Mouse (Mus musculus): ENCODE data around the gene Gm11444.

DNA sequence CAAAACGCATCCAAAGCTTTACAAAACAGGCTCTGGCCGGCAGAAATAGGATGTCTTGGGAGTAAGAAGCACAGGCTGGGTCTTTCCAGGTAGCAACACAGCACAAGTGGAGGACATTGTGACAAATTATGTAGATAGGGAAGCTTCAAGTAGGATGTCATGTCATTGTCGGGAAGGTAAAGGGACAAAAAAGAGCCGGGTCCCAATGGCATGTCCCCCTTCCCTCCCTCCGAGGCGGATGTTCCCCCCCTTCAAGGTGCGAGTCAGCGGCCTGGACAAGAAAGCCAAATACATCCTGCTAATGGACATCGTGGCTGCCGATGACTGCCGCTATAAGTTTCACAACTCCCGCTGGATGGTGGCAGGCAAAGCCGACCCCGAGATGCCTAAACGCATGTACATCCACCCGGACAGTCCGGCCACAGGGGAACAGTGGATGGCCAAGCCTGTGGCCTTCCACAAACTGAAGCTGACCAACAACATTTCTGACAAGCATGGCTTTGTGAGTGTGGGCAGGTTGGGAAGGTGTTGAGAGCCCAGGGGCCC is 15.7 kb downstream of the Gm11444 start:
- TF ChIP-seq CTCF (conservative IDR thresholded peaks at IDR 0.05; ENCODE audit: low read length) = no peak
- no peak for TF ChIP-seq NANOG (IDR thresholded peaks at IDR 0.05; ENCODE audit: borderline replicate concordance, low read length)
- TF ChIP-seq POU5F1 (IDR thresholded peaks at IDR 0.05; ENCODE audit: borderline replicate concordance, low read length) = no peak
